Comparison of ENCODE assay signal across 1 mouse cellular context in genomic region chr7:30331887-30332286, GRCm38 (mm10).
TF ChIP-seq lines count a peak whose summit lies in the region.

No protein-coding gene starts in this region.

TF ChIP-seq in CH12.LX, 34 proteins besides CTCF, POLR2A, EP300 and RAD21:
- TF ChIP-seq KAT2A (IDR thresholded peaks at IDR 0.05; ENCODE audit: insufficient replicate concordance, low read length) = no peak
- no peak for TF ChIP-seq MEF2A (IDR thresholded peaks at IDR 0.05; ENCODE audit: borderline replicate concordance, low read depth, low read length)
- no peak for TF ChIP-seq PAX5 (IDR thresholded peaks at IDR 0.05; ENCODE audit: low read length)
- 0 out of 2 replicates have a peak, but pooled peaks have one; percentile 39 for TF ChIP-seq TBP (conservative IDR thresholded peaks at IDR 0.05; ENCODE audit: low read depth, low read length)
- TF ChIP-seq SMC3 (IDR thresholded peaks at IDR 0.05; ENCODE audit: low read depth, low read length) = peak; percentile 57
- TF ChIP-seq HCFC1 (IDR thresholded peaks at IDR 0.05; ENCODE audit: low read depth, low read length) = peak; percentile 43
